Mouse (Mus musculus): ENCODE results near the gene Uap1. TPM values are rescaled to one million over a fixed set of nuclear protein-coding genes. Genes with fewer than 3 reads are reported as not detected.
"Not testable (repeated sequence)": the region's sequence is repeated elsewhere in the genome, so short reads cannot be mapped to it uniquely, and the experiment has no call there.

The Uap1 gene
- polyA plus RNA-seq, 2 experiments: 15.6 to 32.1 TPM

DNA sequence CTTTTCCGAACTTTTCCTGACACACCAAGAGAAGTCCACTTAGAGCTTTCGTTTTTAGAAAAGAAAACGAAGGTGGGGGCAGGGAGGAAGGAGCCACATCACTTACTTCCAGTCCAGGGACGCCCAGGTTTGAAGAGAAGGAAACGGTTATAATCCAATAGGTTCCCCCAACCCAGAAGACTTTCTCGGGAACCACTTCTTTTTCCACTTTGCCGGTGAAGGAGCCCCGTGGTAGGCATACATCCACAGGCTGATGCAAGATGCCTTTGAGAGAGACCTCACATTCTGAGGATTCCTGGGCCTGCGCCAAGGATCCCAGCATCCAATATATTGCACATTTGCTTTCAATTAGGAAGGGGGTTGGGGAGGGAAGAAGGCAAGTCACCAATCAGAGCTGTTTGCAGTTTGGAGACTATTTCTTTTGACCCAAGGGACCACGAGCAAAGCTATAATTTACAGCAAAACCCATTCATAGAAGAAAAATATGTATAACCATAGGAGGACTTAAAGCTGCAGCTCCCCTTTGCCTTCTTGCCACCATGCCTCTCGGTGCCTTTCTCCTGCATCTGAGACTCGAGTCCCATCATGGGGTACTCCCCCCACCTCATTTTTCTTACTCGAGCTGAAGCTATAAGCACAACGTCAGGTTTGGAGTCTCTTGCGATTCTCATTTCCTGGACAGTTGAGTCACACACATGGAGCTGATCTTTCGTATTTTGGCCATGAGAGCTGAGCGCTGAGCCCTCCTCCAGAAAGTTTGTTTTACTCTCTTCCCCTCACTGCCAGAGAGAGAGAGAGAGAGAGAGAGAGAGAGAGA is 64.0 kb downstream of the Uap1 start, which contains the start of gene Ddr2:
TSS of gene Ddr2 (minus strand) at position 247 of the 817 bp plus-strand sequence.
- no peaks in the 10 kb centered on the region for H3K27me3 ChIP-seq (ENCODE audit: control insufficient read depth, insufficient read depth, low read length)
- ATAC-seq (ENCODE audit: insufficient read depth) (no peak), DNase-seq (ENCODE audit: low read depth in 3 of 3, low spot score in 3 of 3) (no peak)
- no peaks in the 10 kb centered on the region for H3K36me3 ChIP-seq (replicated peaks; ENCODE audit: control insufficient read depth, insufficient read depth, low read depth)
- no peaks in the 10 kb centered on the region for H3K9me3 ChIP-seq (ENCODE audit: control insufficient read depth, low read length)
- H3K4me1 ChIP-seq (replicated peaks; ENCODE audit: control insufficient read depth in 2 of 2, insufficient read depth in 2 of 2, low read length in 1 of 2): no peaks in the 10 kb centered on the region
- WGBS (ENCODE audit: insufficient replicate concordance): 58% methylated on average over 17 of the region's 17 CpGs
- H3K4me2 ChIP-seq (ENCODE audit: low read depth): no peak within 1 kb of the TSS
- H3K9ac ChIP-seq (replicated peaks): no peak within 1 kb of the TSS
- peak within 1 kb of the TSS in 1 of 2 experiments; percentile 17; a peak in 1 of 4 replicates for H3K4me3 ChIP-seq (ENCODE audit: insufficient read depth in 1 of 2, low read depth in 2 of 2, low read length in 2 of 2)
- TF ChIP-seq CTCF (IDR thresholded peaks at IDR 0.05; ENCODE audit: low read depth) (no peak), EP300 (IDR thresholded peaks at IDR 0.05; ENCODE audit: low read depth) (no peak)
- no peak within 1 kb of the TSS for H3K27ac ChIP-seq

DNA sequence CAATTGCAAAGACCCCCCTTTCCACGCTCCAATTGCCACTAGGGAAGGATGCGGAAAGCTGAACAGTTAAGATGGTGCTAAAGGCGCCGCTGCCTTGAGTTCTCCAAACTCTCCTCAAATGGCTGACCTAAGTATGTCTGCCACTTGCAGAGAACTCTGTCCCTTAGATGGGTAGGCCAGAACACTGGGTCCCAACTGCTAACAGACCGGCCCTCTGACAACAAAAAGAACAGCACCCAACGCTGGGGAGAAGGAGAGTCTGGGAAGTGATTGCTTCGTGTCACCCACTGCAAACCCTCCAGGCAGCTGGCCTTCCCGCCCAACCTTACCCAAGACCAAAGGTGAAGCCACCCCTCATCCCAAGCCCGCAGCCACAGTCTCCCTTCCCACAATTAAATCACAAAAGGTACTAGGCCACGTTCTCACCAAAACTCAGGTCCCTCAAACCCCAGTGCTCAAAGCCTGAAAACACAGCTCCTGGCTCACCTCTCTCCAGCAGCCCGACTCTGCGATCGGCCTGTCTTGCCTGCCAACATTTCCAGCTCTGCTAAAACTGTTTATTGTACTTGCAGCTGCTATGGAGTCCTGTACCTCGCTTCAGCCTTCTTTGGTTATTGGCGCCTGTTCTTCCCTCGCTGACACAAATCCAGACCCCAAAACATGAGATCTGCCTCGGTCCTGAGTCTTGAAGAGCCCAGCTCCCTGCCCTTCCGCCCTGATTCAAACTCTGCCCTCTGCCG is 64.8 kb downstream of the Uap1 start:
- no peaks in the 10 kb centered on the region for H3K27me3 ChIP-seq (ENCODE audit: control insufficient read depth, insufficient read depth, low read length)
- H3K36me3 ChIP-seq (replicated peaks; ENCODE audit: control insufficient read depth, insufficient read depth, low read depth): no peaks in the 10 kb centered on the region
- H3K4me1 ChIP-seq (replicated peaks; ENCODE audit: control insufficient read depth in 2 of 2, insufficient read depth in 2 of 2, low read length in 1 of 2): no peaks in the 10 kb centered on the region
- TF ChIP-seq EP300 (IDR thresholded peaks at IDR 0.05; ENCODE audit: low read depth) (no peak), CTCF (IDR thresholded peaks at IDR 0.05; ENCODE audit: low read depth) (no peak)
- H3K9ac ChIP-seq (replicated peaks): no peak overlapping the region
- DNase-seq (ENCODE audit: low read depth in 3 of 3, low spot score in 3 of 3): no peak
- H3K4me2 ChIP-seq (ENCODE audit: low read depth): no peak overlapping the region
- no peak overlapping the region for H3K27ac ChIP-seq
- H3K9me3 ChIP-seq (ENCODE audit: control insufficient read depth, low read length): no peaks in the 10 kb centered on the region
- ATAC-seq (ENCODE audit: insufficient read depth): no peak
- WGBS (ENCODE audit: insufficient replicate concordance): 78% methylated on average over 19 of the region's 19 CpGs
- peak overlapping the region in 1 of 2 experiments; percentile 17; a peak in 1 of 4 replicates for H3K4me3 ChIP-seq (ENCODE audit: insufficient read depth in 1 of 2, low read depth in 2 of 2, low read length in 2 of 2)

DNA sequence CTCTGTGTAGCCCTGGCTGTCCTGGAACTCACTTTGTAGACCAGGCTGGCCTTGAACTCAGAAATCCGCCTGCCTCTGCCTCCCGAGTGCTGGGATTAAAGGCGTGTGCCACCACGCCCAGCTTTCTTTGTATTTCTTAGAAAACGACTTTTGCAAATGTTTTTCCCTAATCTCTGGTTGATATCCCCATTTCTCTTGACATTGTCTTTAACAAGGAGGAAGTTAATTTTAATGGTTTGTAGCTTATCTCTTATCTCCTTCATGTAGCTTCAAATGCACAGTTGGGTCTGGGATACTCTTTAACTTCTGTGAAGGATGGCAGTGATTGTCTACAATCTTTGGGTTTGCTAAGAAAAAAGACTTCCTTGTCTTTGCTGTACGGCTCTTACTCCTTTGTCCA is 71.9 kb downstream of the Uap1 start:
- H3K9me3 ChIP-seq (ENCODE audit: control insufficient read depth, low read length); H3K9ac ChIP-seq (replicated peaks); H3K4me2 ChIP-seq (ENCODE audit: low read depth); H3K27ac ChIP-seq; ATAC-seq (ENCODE audit: insufficient read depth); H3K36me3 ChIP-seq (replicated peaks; ENCODE audit: control insufficient read depth, insufficient read depth, low read depth); DNase-seq (ENCODE audit: low read depth in 3 of 3, low spot score in 3 of 3); H3K4me3 ChIP-seq (ENCODE audit: insufficient read depth in 1 of 2, low read depth in 2 of 2, low read length in 2 of 2); H3K4me1 ChIP-seq (replicated peaks; ENCODE audit: control insufficient read depth in 2 of 2, insufficient read depth in 2 of 2, low read length in 1 of 2); H3K27me3 ChIP-seq (ENCODE audit: control insufficient read depth, insufficient read depth, low read length): not testable (repeated sequence)
- 45% methylated on average over 6 of the region's 6 CpGs for WGBS (ENCODE audit: insufficient replicate concordance)

Other genes starting within 250 kb of the Uap1 start
- not detected in 2 replicates for gene Ccdc190, start 246.3 kb downstream of the Uap1 start, polyA plus RNA-seq (2012; rRNA removed)
- gene Ccdc190, start 246.3 kb downstream of the Uap1 start, polyA plus RNA-seq (2014; fragmentation: Nextera tagmentation; extraction: Ambion mirVana): not detected in 2 replicates
- gene Hsd17b7, start 205.7 kb downstream of the Uap1 start, polyA plus RNA-seq (2012; rRNA removed): 5.5 and 5.6 TPM in 2 replicates
- gene Hsd17b7, start 205.7 kb downstream of the Uap1 start, polyA plus RNA-seq (2014; fragmentation: Nextera tagmentation; extraction: Ambion mirVana): 10.1 and 11.0 TPM in 2 replicates
- gene Ddr2, start 64.2 kb downstream of the Uap1 start, polyA plus RNA-seq (2012; rRNA removed): 0.40 and 0.47 TPM in 2 replicates
- gene Ddr2, start 64.2 kb downstream of the Uap1 start, polyA plus RNA-seq (2014; fragmentation: Nextera tagmentation; extraction: Ambion mirVana): 0.72 and 0.86 TPM in 2 replicates
- gene Uhmk1, start 40.4 kb upstream of the Uap1 start, polyA plus RNA-seq (2012; rRNA removed): 7.6 and 9.3 TPM in 2 replicates
- gene Uhmk1, start 40.4 kb upstream of the Uap1 start, polyA plus RNA-seq (2014; fragmentation: Nextera tagmentation; extraction: Ambion mirVana): 8.4 and 9.5 TPM in 2 replicates
- gene Sh2d1b2, start 57.8 kb upstream of the Uap1 start, polyA plus RNA-seq (2012; rRNA removed): not detected in 2 replicates
- not detected in 2 replicates for gene Sh2d1b2, start 57.8 kb upstream of the Uap1 start, polyA plus RNA-seq (2014; fragmentation: Nextera tagmentation; extraction: Ambion mirVana)
- gene Sh2d1b1, start 102.4 kb upstream of the Uap1 start, polyA plus RNA-seq (2012; rRNA removed): 0.08 and 0.20 TPM in 2 replicates
- gene Sh2d1b1, start 102.4 kb upstream of the Uap1 start, polyA plus RNA-seq (2014; fragmentation: Nextera tagmentation; extraction: Ambion mirVana): 0.28 and 0.37 TPM in 2 replicates
- gene Gm7694, start 131.4 kb upstream of the Uap1 start, polyA plus RNA-seq (2012; rRNA removed): 1.5 and 1.8 TPM in 2 replicates
- 0.94 and 1.6 TPM in 2 replicates for gene Gm7694, start 131.4 kb upstream of the Uap1 start, polyA plus RNA-seq (2014; fragmentation: Nextera tagmentation; extraction: Ambion mirVana)
- gene Spata46, start 133.8 kb upstream of the Uap1 start, polyA plus RNA-seq (2012; rRNA removed): not detected in 2 replicates
- gene Spata46, start 133.8 kb upstream of the Uap1 start, polyA plus RNA-seq (2014; fragmentation: Nextera tagmentation; extraction: Ambion mirVana): 0.27 TPM in 1 of 2 replicates, not detected in the other